Mouse (Mus musculus): ENCODE results near the gene Rufy3. TPM values are rescaled to one million over a fixed set of nuclear protein-coding genes. Genes with fewer than 3 reads are reported as not detected.

Rufy3 gene
- polyA plus RNA-seq, 1 experiment from 2014 or later = 20.9 TPM

DNA sequence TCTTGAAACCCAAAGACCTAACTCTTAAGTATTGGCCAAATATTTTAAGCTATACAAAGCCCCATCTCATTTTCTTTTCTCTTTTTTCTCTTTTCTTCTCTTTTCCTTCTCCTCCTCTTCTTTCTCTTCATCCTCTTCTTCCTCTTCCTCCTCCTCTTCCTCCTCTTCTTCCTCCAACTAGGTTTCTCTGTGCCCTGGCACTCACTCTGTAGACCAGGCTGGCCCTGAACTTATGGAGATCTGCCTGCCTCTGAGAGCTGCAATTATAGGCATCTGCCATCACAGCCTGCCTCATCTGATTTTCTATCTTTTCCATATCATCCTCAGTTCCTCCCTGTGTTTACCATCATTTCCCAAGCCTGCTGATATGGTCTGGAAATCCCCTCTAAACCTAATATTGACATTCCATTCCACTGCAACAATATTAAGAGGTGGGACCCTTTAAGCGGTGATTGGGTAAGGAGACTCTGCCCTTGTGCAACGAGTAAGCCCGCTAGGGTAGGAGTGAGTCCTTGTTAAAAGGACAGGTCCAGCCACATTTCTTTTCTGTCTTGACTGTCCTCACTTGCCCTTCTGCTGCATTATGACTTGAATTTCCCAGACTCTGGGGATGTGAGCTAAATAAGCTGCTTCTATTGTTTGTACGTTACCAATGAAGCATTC, 134.5 kb downstream of the Rufy3 start:
- Histone ChIP-seq H3K9ac (no peak overlapping the region), H3K4me1 (replicated peaks) (no peaks in the 10 kb centered on the region), H3K4me3 (replicated peaks) (no peak overlapping the region), H3K36me3 (no peaks in the 10 kb centered on the region), H3K27me3 (replicated peaks) (no peaks in the 10 kb centered on the region), H3K4me2 (replicated peaks) (no peak overlapping the region), H3K27ac (no peak overlapping the region), H3K9me3 (no peaks in the 10 kb centered on the region)
- ATAC-seq = no peak
- WGBS = 54% methylated on average over 4 of the region's 4 CpGs

Other genes with a start within 250 kb of the Rufy3 start
- not detected in 2 replicates for gene Prol1, start 247.7 kb upstream of the Rufy3 start, polyA plus RNA-seq (2015; fragmentation: Nextera tagmentation; extraction: Ambion mirVana)
- gene Amtn, start 188.9 kb upstream of the Rufy3 start, polyA plus RNA-seq (2015; fragmentation: Nextera tagmentation; extraction: Ambion mirVana) = not detected in 2 replicates
- not detected in 2 replicates for gene Ambn, start 109.0 kb upstream of the Rufy3 start, polyA plus RNA-seq (2015; fragmentation: Nextera tagmentation; extraction: Ambion mirVana)
- gene Enam, start 77.1 kb upstream of the Rufy3 start, polyA plus RNA-seq (2015; fragmentation: Nextera tagmentation; extraction: Ambion mirVana) = not detected in 2 replicates
- 0.20 TPM in 1 of 2 replicates, not detected in the other for gene Jchain, start 37.1 kb upstream of the Rufy3 start, polyA plus RNA-seq (2015; fragmentation: Nextera tagmentation; extraction: Ambion mirVana)
- 59.4 and 61.2 TPM in 2 replicates for gene Utp3, start 10.6 kb upstream of the Rufy3 start, polyA plus RNA-seq (2015; fragmentation: Nextera tagmentation; extraction: Ambion mirVana)
- gene Grsf1, start 111.1 kb downstream of the Rufy3 start, polyA plus RNA-seq (2015; fragmentation: Nextera tagmentation; extraction: Ambion mirVana) = 47.2 and 47.9 TPM in 2 replicates
- gene Mob1b, start 155.8 kb downstream of the Rufy3 start, polyA plus RNA-seq (2015; fragmentation: Nextera tagmentation; extraction: Ambion mirVana) = 9.6 and 11.4 TPM in 2 replicates
- 38.0 and 44.2 TPM in 2 replicates for gene Dck, start 200.0 kb downstream of the Rufy3 start, polyA plus RNA-seq (2015; fragmentation: Nextera tagmentation; extraction: Ambion mirVana)

Data from intestine, embryonic 15.5 days (tissue).